Mouse (Mus musculus) C2C12 (cell line): ENCODE measurements around the gene Acot2.

Source experiments
- CTCF ChIP-seq: IDR thresholded peaks from one replicate; pipeline ENCODE4 v1.5.1; 2011; ENCODE audit not compliant: control insufficient read depth, insufficient read depth, insufficient read length
- MAX ChIP-seq: IDR thresholded peaks from one replicate; pipeline ENCODE4 v1.6.1; 2011; ENCODE audit warnings: mild to moderate bottlenecking, control low read depth
- MYOD1 ChIP-seq: IDR thresholded peaks from one replicate; pipeline ENCODE4 v1.6.1; 2011; ENCODE audit warnings: low read depth; ENCODE audit not compliant: control insufficient read depth, insufficient read length
- MYOG ChIP-seq: IDR thresholded peaks from one replicate; pipeline ENCODE4 v1.6.1; 2011; ENCODE audit not compliant: control insufficient read depth, insufficient read length; ENCODE audit errors: extremely low read depth

GRCm38 (mm10) chr12:84011251-84012040 lies 23.8 kb downstream of the Acot2 start:
- TF ChIP-seq CTCF = no peak
- no peak for TF ChIP-seq MAX
- TF ChIP-seq MYOD1 = no peak
- no peak for TF ChIP-seq MYOG
